Mouse (Mus musculus) neutrophil, adult 5-6 weeks (primary cell): ENCODE results near the gene Tubb3. TPM values are rescaled to one million over a fixed set of nuclear protein-coding genes. Genes with fewer than 3 reads are reported as not detected.
"Not testable (repeated sequence)": the region's sequence is repeated elsewhere in the genome, so short reads cannot be mapped to it uniquely, and the experiment has no call there.

Source experiments
- ATAC-seq: fragments of 151-379, 151-347 bp; 2 replicates; pipeline ENCODE4 v1.8.0; 2017; ENCODE audit warnings: mild to moderate bottlenecking, moderate TSS enrichment; ENCODE audit not compliant: insufficient number of reproducible peaks, poor library complexity, low FRiP score, severe bottlenecking; ENCODE audit errors: extremely low read depth
- total RNA-seq: library from RNA; stranded (forward); fragments of 200-1000 nt; gene quantifications from 2 replicates; pipeline ENCODE4 v1.2.3, GENCODE M21; 2017

Gene Tubb3
- total RNA-seq, 1 experiment from 2014 or later = not detected

DNA sequence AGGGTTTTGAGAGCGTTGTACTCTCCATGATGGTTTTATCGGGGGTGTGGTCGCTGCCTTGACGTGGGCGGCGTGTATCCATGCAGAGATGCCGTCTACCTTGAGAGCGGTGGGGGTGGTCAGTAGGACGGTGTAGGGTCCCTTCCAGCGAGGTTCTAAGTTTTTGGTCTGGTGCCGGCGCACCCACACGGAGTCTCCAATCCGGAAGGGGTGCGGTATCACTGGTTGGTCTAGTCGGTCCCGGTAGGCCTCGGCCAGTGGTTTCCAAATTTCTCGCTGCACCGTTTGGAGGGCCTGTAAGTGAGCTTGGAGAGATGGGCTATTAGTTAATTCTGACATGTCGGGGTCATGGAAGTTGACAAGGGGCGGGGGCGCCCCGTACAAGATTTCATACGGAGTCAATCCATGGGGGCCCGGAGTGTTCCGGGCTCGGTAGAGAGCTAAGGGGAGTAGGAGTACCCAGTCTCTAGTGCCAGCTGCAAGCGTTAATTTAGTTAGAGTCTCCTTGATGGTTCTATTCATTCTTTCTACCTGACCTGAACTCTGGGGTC is 17.2 kb downstream of the Tubb3 start:
- ATAC-seq = no peak

DNA sequence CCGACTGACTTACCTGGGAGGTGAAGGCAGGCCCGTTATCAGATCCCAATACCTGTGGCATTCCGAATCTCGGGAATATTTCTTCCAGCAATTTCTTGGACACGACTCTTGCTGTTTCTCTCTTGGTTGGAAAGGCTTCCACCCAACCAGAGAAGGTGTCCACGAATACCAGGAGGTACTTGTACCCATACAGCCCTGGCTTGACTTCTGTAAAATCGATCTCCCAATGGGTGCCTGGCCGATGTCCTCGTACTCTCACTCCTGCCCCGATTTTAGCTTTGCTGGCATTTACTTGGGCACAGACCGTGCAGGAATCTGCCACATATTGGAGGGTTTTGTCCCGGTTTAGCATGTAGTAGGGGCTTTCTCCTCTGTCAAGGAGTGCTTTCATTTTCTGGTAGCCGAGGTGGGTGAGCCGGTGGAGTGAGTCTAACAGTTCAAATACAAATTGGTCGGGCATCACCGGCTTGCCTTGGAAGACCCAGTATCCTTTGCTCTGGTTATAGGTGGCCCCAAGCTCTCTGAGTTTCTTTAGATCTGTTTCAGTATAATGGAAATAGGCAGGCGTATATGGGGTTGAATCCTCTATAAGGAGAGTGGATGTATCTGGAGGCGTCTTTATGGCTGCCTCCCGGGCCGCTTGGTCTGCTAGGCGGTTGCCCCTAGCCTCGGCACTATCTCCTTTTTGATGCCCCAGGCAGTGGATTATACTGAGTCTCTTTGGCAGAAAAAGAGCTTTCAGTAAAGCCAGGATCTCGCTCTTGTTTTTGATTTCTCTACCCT is 17.9 kb downstream of the Tubb3 start:
- no peak for ATAC-seq

DNA sequence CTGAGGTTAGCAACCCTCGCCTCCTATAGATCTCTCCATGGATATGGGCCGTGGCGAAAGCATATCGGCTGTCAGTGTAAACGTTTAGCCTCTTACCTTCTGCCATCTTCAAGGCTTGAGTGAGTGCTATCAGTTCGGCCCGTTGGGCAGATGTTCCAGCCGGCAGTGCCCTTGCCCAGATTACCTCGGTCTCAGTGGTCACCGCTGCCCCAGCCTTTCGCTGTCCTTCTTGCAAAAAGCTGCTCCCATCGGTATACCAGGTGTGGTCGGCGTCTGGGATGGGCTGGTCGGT is 18.4 kb downstream of the Tubb3 start:
- ATAC-seq = not testable (repeated sequence)

DNA sequence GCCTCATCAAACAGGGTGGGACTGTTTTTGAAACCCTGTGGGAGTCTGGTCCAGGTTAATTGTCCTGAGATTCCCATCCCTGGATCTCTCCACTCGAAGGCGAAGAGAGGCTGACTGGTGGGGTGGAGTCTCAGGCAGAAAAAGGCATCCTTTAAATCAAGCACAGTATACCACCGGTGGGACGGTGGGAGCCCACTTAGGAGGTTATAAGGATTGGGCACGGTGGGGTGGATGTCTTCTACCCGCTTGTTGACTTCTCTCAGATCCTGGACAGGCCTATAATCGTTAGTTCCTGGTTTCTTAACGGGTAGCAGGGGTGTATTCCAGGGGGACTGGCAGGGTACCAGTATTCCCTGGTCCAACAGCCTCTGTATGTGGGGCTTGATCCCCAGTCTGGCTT is 19.7 kb downstream of the Tubb3 start:
- ATAC-seq = not testable (repeated sequence)

GRCm38 (mm10) chr8:123431616-123432365 is 20.6 kb downstream of the Tubb3 start:
- ATAC-seq = no peak

- no peak for ATAC-seq
Observed at GRCm38 (mm10) chr8:123432381-123432780, 21.2 kb downstream of the Tubb3 start.

DNA sequence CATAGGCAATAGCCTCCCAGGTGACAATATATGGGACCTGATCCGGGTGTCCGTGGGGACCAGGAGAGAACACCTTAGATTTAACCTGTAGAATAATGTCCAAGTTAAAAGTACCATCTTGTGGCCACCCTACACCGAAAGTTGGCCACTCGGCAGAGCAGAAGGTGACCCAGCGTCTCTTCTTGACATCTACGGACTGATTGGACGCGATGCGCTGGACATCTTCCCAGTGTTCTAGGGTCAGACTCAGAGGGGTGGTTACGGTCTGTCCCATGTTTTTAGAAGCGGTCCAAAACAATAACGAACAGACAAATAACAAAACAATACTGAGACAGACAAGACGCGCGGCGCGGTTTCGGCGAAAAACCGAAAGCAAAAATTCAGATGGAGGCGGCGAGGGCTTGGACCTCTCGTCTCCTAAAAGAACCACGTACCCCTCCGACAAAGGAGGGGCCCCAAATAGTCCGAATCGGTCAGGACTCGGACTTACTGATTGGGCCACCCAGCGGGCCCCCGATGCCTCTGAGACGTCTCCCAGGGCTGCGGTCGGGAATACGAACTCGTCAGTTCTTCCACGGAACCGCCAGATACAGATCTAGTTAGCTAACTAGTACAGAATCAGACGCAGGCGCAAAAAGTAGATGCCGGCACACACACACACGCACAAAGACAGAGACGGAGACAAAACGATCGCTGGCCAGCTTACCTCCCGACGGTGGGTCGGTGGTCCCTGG is 22.2 kb downstream of the Tubb3 start:
- not testable (repeated sequence) for ATAC-seq

GRCm38 (mm10) chr8:123441788-123442187 is 30.6 kb downstream of the Tubb3 start:
- ATAC-seq = no peak

DNA sequence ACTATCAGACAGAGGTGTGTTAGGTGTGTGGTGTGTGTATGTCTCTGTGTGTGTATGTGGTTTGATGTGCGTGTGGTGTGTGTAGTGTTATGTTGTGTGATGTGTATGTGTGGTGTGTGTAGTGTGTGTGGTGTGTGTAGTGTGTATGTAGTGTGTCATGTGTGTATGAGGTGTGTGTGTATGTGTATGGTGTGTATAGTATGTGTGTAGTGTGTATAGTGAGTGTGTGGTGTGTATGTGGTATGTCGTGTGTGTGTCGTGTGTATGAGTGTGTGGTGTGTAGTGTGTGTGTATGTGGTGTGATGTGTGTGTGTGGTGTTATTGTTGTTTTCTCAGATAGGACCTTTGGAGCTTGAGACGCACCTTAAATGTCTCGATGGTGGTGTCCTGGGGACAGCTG is 31.1 kb downstream of the Tubb3 start:
- no peak for ATAC-seq

GRCm38 (mm10) chr8:123442871-123443575 is 31.8 kb downstream of the Tubb3 start:
- ATAC-seq = peak; percentile 88

DNA sequence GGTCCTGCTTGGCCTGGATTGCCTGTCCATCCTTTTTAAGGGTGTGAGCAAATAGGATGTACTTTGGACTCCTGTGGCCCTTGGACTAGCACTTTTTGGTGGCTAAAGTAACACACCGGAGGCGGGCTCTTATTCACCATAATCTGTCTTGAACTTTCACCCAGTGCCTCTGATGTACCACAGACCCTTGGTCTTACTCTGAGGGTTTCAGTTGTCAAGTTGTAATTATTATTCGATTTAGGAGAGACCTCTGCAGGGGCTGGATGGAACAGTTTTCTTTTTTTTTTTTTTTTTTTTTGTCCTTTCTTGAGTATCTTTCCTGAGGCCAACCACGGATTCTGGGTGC is 32.3 kb downstream of the Tubb3 start:
- no peak for ATAC-seq

GRCm38 (mm10) chr8:123444131-123444530 is 32.9 kb downstream of the Tubb3 start:
- ATAC-seq = no peak

DNA sequence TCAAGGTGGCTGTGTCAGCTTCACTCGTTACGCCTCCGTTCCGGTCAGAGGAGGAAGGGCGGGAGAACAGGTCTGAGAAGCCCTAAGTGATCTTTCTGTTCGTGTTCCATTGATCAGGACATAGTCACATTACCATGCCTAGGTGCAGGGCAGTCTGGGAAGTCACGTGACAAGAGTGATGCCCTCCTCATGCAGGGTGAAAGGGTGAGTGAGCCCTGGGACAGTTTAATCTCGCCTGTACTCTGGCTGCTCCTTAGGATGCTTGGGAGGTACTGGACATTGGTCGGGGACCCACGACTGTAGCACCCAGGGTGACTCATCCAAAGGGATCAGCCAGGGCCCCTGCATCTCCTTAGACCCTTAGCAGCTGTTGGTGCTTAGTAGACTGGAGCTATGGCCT is 34.8 kb downstream of the Tubb3 start:
- no peak for ATAC-seq

- ATAC-seq = no peak
Observed at GRCm38 (mm10) chr8:123446799-123447198, 35.6 kb downstream of the Tubb3 start.

DNA sequence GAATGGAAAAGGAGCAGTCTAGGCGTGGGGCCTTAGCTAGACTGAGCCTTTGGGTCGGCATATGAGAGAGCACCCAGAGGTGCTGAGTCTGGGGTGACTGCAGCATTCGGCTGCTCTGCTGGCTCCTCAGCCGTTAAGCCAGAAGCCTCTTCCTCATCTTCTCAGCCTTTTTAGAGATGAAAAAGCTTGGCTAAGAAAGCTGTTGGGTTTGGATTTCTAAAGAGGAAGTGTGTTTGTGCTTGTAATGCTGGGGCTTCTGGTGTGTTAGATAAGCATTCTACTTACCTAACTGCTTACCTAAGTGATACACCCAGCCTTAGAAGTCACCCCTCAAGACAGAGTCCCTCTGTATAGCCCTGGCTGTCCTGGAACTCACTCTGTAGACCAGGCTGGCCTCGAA is 39.6 kb downstream of the Tubb3 start:
- no peak for ATAC-seq

GRCm38 (mm10) chr8:123451747-123452146 is 40.5 kb downstream of the Tubb3 start:
- ATAC-seq = not testable (repeated sequence)

GRCm38 (mm10) chr8:123452149-123452548 is 40.9 kb downstream of the Tubb3 start:
- no peak for ATAC-seq

DNA sequence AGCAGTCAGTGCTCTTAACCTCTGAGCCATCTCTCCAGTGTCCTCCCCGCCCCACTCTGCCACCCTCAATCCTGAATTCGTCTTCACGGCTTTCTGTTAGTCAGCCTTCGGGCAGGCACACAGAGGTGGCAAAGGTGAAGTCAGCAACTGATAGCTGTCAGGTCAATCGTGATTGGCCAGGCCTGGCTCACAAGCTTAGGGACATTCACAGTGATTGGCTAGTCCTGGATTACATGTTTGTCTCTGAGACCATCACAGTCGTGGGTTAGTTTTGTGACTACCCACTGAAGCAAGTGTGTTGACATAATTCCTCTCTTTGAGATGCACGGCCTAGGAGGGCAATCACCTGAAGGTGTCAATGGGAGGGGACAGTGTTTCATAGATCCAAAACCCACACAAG is 42.1 kb downstream of the Tubb3 start:
- ATAC-seq = no peak

GRCm38 (mm10) chr8:123453951-123454350 is 42.7 kb downstream of the Tubb3 start:
- ATAC-seq = no peak
